Mouse (Mus musculus) MEL (cell line): ENCODE measurements around the gene Klhdc9.
A peak's percentile ranks its signal among the peaks of the same experiment; 100 is the strongest.

Experiments used
- CTCF ChIP-seq, 3 experiments: IDR thresholded peaks in 2 of 3; conservative IDR thresholded peaks in 1 of 3; 2 replicates each; pipeline ENCODE4 v1.5.1; 2011 to 2012; ENCODE audit warnings: low read length in 3 of 3, low read depth in 2 of 3, mild to moderate bottlenecking in 2 of 3, improper control_type of control experiment in 1 of 3, inconsistent platforms in 1 of 3, mixed read lengths in 1 of 3, moderate library complexity in 1 of 3; ENCODE audit not compliant: control insufficient read depth in 1 of 3, insufficient read depth in 1 of 3, poor library complexity in 1 of 3, severe bottlenecking in 1 of 3
- KAT2A ChIP-seq: conservative IDR thresholded peaks from 2 replicates; pipeline ENCODE4 v1.6.1; 2012; ENCODE audit warnings: low read depth, low read length, improper control_type of control experiment, inconsistent platforms
- USF1 ChIP-seq: IDR thresholded peaks from 2 replicates; pipeline ENCODE4 v1.6.1; 2014; ENCODE audit warnings: low read depth, mild to moderate bottlenecking, inconsistent platforms, low read length, improper control_type of control experiment, moderate library complexity

- TF ChIP-seq USF1 (no peak), CTCF (IDR thresholded peaks at IDR 0.05 in 2 of 3, conservative IDR thresholded peaks at IDR 0.05 in 1 of 3; ENCODE audit: control insufficient read depth in 1 of 3, insufficient read depth in 1 of 3, low read depth in 2 of 3, low read length in 3 of 3, poor library complexity in 1 of 3, severe bottlenecking in 1 of 3) (0 out of 6 replicates have a peak, but pooled peaks of 1 of the 3 experiments have one; percentile 6), KAT2A (no peak)
These were observed 24.6 kb upstream of the Klhdc9 start for GRCm38 (mm10) chr1:171385171-171385570.
